Mouse (Mus musculus) stomach, postnatal 0 days (tissue): ENCODE measurements around the gene A830031A19Rik. TPM values are rescaled to one million over a fixed set of nuclear protein-coding genes. Genes with fewer than 3 reads are reported as not detected.

Experiments
- ATAC-seq: fragments of 200-750 bp; cut with Nextera tagmentation; 2 replicates; pipeline ENCODE4 v1.8.0; 2017; ENCODE audit not compliant: low FRiP score, low TSS enrichment
- DNase-seq: peaks from one replicate; pipeline ENCODE4 v3.0.0-alpha.2; 2016; ENCODE audit warnings: low spot score
- H3K27ac ChIP-seq: fragments of 300-500 bp; sonication (generic); replicated peaks from 2 replicates; pipeline ENCODE4 v1.5.1; 2014; ENCODE audit warnings: mild to moderate bottlenecking, control low read depth
- H3K27me3 ChIP-seq: fragments of 300-500 bp; sonication (generic); 2 replicates; pipeline ENCODE4 v1.6.1; 2014; ENCODE audit warnings: low read length; ENCODE audit not compliant: control insufficient read depth, insufficient read depth
- H3K36me3 ChIP-seq: fragments of 300-500 bp; sonication (generic); 2 replicates; pipeline ENCODE4 v1.6.1; 2014; ENCODE audit warnings: low read length, mixed read lengths; ENCODE audit not compliant: control insufficient read depth, insufficient read depth
- H3K4me1 ChIP-seq: fragments of 300-500 bp; sonication (generic); replicated peaks from 2 replicates; pipeline ENCODE4 v1.6.1; 2014; ENCODE audit warnings: antibody characterized with exemption; ENCODE audit not compliant: control insufficient read depth, insufficient read depth
- H3K4me2 ChIP-seq: fragments of 300-500 bp; sonication (generic); replicated peaks from 2 replicates; pipeline ENCODE4 v1.6.1; 2014; ENCODE audit warnings: low read depth, mild to moderate bottlenecking, control low read depth, moderate library complexity
- H3K4me3 ChIP-seq: fragments of 300-500 bp; sonication (generic); 2 replicates; pipeline ENCODE4 v1.5.1; 2014; ENCODE audit warnings: low read depth, low read length, control low read depth
- H3K9ac ChIP-seq: fragments of 300-500 bp; sonication (generic); 2 replicates; pipeline ENCODE4 v1.6.1; 2014; ENCODE audit warnings: mild to moderate bottlenecking, low read length, control low read depth, mixed read lengths
- H3K9me3 ChIP-seq: fragments of 300-500 bp; sonication (generic); 2 replicates; pipeline ENCODE4 v1.6.1; 2016; ENCODE audit warnings: low read length; ENCODE audit not compliant: control insufficient read depth
- CTCF ChIP-seq: IDR thresholded peaks from 2 replicates; pipeline ENCODE4 v1.5.1; 2016; ENCODE audit warnings: antibody characterized with exemption, low read depth, mild to moderate bottlenecking, moderate library complexity
- EP300 ChIP-seq: optimal IDR thresholded peaks from 2 replicates; pipeline ENCODE3; 2016; ENCODE audit warnings: antibody characterized with exemption
- WGBS: fragments of 180-500 bp; shearing (Covaris S2); extraction: QIAGEN DNeasy Blood & Tissue Kit; methylation state at CpG from one replicate; pipeline ENCODE4 v1.1.7; 2014; 5-methylcytosine and 5-hydroxymethylcytosine counted together
- polyA plus RNA-seq: library from polyadenylated mRNA; unstranded; fragments of >200 nt; fragmentation: Nextera tagmentation; extraction: Ambion mirVana; gene quantifications from 2 replicates; pipeline ENCODE4 v1.2.1, GENCODE M21; 2015

A830031A19Rik gene
- polyA plus RNA-seq, 1 experiment from 2014 or later: not detected

DNA sequence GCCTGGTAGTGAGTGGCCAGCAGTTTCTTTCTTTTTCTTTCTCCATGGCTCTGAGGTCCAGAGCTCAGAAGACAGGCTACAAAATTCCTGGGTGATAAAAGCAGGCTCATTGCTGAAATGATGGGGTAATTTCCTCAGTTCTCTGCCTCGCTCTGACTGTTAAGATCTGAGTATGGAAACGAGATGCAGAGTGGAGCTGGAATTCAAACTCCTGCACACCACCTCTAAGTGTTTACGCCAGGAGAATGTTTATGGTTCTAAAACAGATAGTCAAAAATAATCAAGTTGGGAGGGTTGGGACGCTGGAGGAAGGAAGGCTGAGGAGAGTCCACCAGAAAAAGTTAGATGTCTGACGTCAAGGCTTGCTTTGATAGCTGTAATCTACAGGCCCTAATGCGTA lies 10.6 kb downstream of the A830031A19Rik start:
- peaks cover 2% of the 10 kb centered on the region; the same call in 1 of the 2 replicates for H3K27me3 ChIP-seq
- WGBS: 73% methylated on average over 6 of the region's 6 CpGs
- no peaks in the 10 kb centered on the region for H3K9me3 ChIP-seq
- DNase-seq (no peak), ATAC-seq (no peak)
- no peaks in the 10 kb centered on the region for H3K4me1 ChIP-seq
- no peak overlapping the region for H3K27ac ChIP-seq
- no peak overlapping the region for H3K4me3 ChIP-seq
- no peak for TF ChIP-seq EP300
- TF ChIP-seq CTCF: no peak
- no peak overlapping the region for H3K4me2 ChIP-seq
- H3K9ac ChIP-seq: no peak overlapping the region
- no peaks in the 10 kb centered on the region for H3K36me3 ChIP-seq

DNA sequence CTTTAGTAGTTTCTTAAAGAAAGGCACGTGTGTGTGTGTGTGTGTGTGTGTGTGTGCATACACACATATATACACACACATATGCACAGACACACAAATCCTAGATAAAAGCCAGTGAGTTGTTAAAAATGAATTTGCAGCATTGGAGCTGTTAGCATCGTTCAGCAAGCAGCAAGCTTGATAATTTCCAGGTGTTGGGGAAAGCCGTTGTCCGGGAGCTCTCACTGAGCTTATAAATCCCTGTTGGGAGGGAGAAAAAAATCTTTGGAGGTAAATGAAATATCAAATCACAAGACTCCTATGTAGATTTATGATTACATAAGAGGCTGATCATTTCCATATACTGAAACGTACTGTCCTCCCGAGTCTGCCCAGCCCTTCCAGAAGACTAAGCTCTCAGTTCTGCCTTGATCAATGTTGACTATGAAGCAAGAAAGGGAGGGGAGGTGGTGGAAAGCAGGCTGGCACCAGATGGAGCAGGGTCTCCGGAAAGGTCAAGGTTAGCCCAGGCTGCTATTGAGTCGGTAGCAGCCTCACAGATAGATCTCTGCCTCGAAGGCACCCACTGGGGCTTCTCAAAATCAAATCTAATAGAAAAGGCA lies 12.3 kb downstream of the A830031A19Rik start:
- 30% methylated on average over 9 of the region's 9 CpGs for WGBS
- no peak overlapping the region for H3K27ac ChIP-seq

DNA sequence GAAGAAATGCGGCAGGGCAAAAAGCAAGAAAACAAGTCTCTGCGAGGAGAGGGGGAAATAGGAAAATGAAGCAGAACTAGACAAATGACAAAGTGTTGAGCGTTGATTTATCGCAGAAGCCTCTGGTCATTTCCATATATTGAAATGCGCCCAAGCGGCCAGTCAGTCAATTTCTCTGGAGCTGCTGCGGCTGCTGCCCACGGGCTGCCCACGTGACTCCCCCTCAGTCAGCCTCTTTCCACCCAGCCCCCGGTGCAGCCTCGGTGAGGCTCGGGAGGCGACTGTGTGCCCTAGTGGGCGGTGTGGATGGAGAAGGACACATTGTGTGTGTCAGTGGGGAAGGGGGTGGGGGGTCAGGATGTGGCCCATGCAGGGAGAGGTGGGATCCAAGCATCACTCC lies 13.0 kb downstream of the A830031A19Rik start:
- no peak overlapping the region for H3K9ac ChIP-seq
- no peaks in the 10 kb centered on the region for H3K9me3 ChIP-seq
- DNase-seq: peak; percentile 36
- ATAC-seq: no peak
- peak overlapping the region; percentile 27 for H3K4me3 ChIP-seq
- H3K36me3 ChIP-seq: no peaks in the 10 kb centered on the region
- H3K27me3 ChIP-seq: peaks cover 2% of the 10 kb centered on the region; the same call in 1 of the 2 replicates
- peak overlapping the region; percentile 53 for H3K4me2 ChIP-seq
- no peaks in the 10 kb centered on the region for H3K4me1 ChIP-seq
- WGBS: 3% methylated on average over 14 of the region's 14 CpGs
- TF ChIP-seq CTCF (no peak), EP300 (no peak)
- no peak overlapping the region for H3K27ac ChIP-seq

More for the DNA sequence above, 12.3 kb downstream of the A830031A19Rik start:
- Histone ChIP-seq H3K9ac (no peak overlapping the region), H3K4me1 (no peaks in the 10 kb centered on the region), H3K4me2 (no peak overlapping the region), H3K9me3 (no peaks in the 10 kb centered on the region), H3K4me3 (no peak overlapping the region), H3K27me3 (peaks cover 2% of the 10 kb centered on the region; the same call in 1 of the 2 replicates), H3K36me3 (no peaks in the 10 kb centered on the region)
- no peak for ATAC-seq
- DNase-seq: no peak
- no peak for TF ChIP-seq CTCF
- TF ChIP-seq EP300: no peak

DNA sequence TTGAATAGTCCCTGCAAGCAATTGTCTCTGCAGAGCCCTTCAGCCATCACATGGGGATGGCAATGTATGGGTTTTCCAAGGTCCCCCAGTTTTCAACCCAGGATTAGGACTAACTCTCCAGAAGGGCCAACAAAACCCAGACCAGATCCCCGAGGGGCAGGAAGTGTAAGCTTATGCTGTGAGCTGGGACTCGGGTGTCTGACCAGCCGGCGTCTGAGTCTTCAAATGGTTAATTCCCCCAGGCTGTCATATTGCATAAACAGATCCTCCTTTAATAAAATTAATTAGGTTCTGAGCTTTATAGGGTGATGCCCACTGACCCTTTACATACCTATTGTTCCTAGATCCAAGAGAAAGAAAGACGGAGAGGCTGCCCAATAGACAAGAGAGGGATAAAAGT lies 14.4 kb downstream of the A830031A19Rik start:
- peaks cover 2% of the 10 kb centered on the region; the same call in 1 of the 2 replicates for H3K27me3 ChIP-seq
- peak overlapping the region; percentile 21; the same call in 1 of the 2 replicates for H3K4me3 ChIP-seq
- DNase-seq (no peak), ATAC-seq (no peak)
- no peaks in the 10 kb centered on the region for H3K4me1 ChIP-seq
- no peaks in the 10 kb centered on the region for H3K9me3 ChIP-seq
- no peak for TF ChIP-seq CTCF
- no peaks in the 10 kb centered on the region for H3K36me3 ChIP-seq
- 20% methylated on average over 5 of the region's 5 CpGs for WGBS
- H3K27ac ChIP-seq: no peak overlapping the region
- peak overlapping the region; percentile 42 for H3K4me2 ChIP-seq
- H3K9ac ChIP-seq: no peak overlapping the region

GRCm38 (mm10) chr11:24059137-24059536 lies 15.7 kb downstream of the A830031A19Rik start:
- no peaks in the 10 kb centered on the region for H3K4me1 ChIP-seq
- 35% methylated on average over 1 of the region's 1 CpGs for WGBS
- TF ChIP-seq EP300: no peak
- no peak for TF ChIP-seq CTCF
- H3K9ac ChIP-seq: no peak overlapping the region
- H3K4me3 ChIP-seq: no peak overlapping the region
- no peaks in the 10 kb centered on the region for H3K36me3 ChIP-seq
- H3K4me2 ChIP-seq: no peak overlapping the region
- ATAC-seq (no peak), DNase-seq (no peak)
- no peak overlapping the region for H3K27ac ChIP-seq
- peaks cover 2% of the 10 kb centered on the region; the same call in 1 of the 2 replicates for H3K27me3 ChIP-seq
- H3K9me3 ChIP-seq: no peaks in the 10 kb centered on the region

- H3K27me3 ChIP-seq: no peaks in the 10 kb centered on the region
- no peak overlapping the region for H3K9ac ChIP-seq
- no peak overlapping the region for H3K4me2 ChIP-seq
- TF ChIP-seq CTCF (peak; percentile 58), EP300 (no peak)
- no peak for DNase-seq
- H3K4me3 ChIP-seq: no peak overlapping the region
- no peak overlapping the region for H3K27ac ChIP-seq
- no peak for ATAC-seq
- no peaks in the 10 kb centered on the region for H3K9me3 ChIP-seq
- H3K36me3 ChIP-seq: no peaks in the 10 kb centered on the region
- WGBS: 67% methylated on average over 6 of the region's 6 CpGs
- H3K4me1 ChIP-seq: no peaks in the 10 kb centered on the region
Measured at GRCm38 (mm10) chr11:24052882-24053281, 22.0 kb downstream of the A830031A19Rik start.
